23 mouse cellular contexts compared by ENCODE assay signal in the genomic region with DNA sequence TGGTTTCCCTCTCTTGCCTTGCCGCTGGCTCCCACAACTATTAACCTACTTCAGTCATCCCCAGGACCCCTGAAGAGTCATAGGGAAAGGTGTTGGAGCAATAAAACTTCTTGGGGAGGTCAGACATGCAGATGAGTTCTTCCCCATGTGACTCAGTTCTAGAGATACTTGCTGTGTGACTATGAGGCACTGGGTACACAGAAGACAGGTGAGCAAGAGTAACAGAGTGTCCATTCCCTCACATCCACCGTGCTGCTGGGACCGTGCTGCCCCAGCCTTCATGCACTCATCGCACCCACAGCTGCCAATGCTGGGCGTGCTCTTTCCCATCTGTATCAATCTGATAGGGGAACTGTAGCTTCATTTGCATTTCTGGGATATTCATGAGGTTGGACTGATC.
DNase-seq lines count a peak whose midpoint lies in the region; ATAC-seq and TF ChIP-seq lines count a peak whose summit lies in the region.
"Had no signal": no experiment of that assay in that cellular context is flagged by ENCODE, and none has a peak within 500 bp of the region (broad histone marks: within the 10 kb centered on the region; RNA-seq: fewer than 3 reads in every experiment).

No protein-coding gene starts in this region.

- no peak for ATAC-seq in hindbrain, embryonic 15.5 days (ENCODE audit: low FRiP score, low read depth)
- ATAC-seq in midbrain, embryonic 16.5 days, result no peak
- ATAC-seq: forebrain, embryonic 15.5 days; intestine, postnatal 0 days; Patski had no signal

- no peak overlapping the region for H3K4me3 ChIP-seq in layer of hippocampus, adult 2 months
- H3K4me3 ChIP-seq in hindbrain, embryonic 15.5 days, result no peak overlapping the region
- H3K4me3 ChIP-seq in midbrain, embryonic 16.5 days (ENCODE audit: low read depth, low read length), result no peak overlapping the region
- H3K4me3 ChIP-seq: forebrain, embryonic 15.5 days; limb, embryonic 15.5 days; midbrain, embryonic 12.5 days had no signal

- no peaks in the 10 kb centered on the region for H3K36me3 ChIP-seq in hindbrain, embryonic 15.5 days
- H3K36me3 ChIP-seq in midbrain, embryonic 16.5 days (ENCODE audit: control insufficient read depth, insufficient read depth, low read length), result no peaks in the 10 kb centered on the region
- H3K36me3 ChIP-seq: forebrain, embryonic 15.5 days; G1E; limb, embryonic 15.5 days; midbrain, embryonic 12.5 days had no signal

- H3K9me3 ChIP-seq in hindbrain, embryonic 15.5 days, result no peaks in the 10 kb centered on the region
- no peaks in the 10 kb centered on the region for H3K9me3 ChIP-seq in midbrain, embryonic 16.5 days (replicated peaks; ENCODE audit: control insufficient read depth, low read length, poor library complexity, severe bottlenecking)
- H3K9me3 ChIP-seq: forebrain, embryonic 15.5 days; limb, embryonic 15.5 days; midbrain, embryonic 12.5 days had no signal

- H3K9ac ChIP-seq in hindbrain, embryonic 15.5 days, result no peak overlapping the region
- no peak overlapping the region for H3K9ac ChIP-seq in midbrain, embryonic 16.5 days (ENCODE audit: low read depth, low read length)
- H3K9ac ChIP-seq: forebrain, embryonic 15.5 days; limb, embryonic 15.5 days; liver, embryonic 14.5 days; lung, embryonic 14.5 days; midbrain, embryonic 12.5 days had no signal

- DNase-seq in layer of hippocampus, adult 2 months (ENCODE audit: low spot score in 2 of 2), result no peak
- no peak for DNase-seq in layer of hippocampus, postnatal 14 days (ENCODE audit: low spot score in 2 of 2)
- peak; percentile 29 for DNase-seq in testis, postnatal 14 days (ENCODE audit: low spot score)
- no peak for DNase-seq in testis, postnatal 10 days (ENCODE audit: low spot score)
- no peak for DNase-seq in cerebellum, adult 8-10 months
- DNase-seq in lung, postnatal 36 days, result no peak
- DNase-seq: adrenal gland, adult 2 months; gastrocnemius, postnatal 10 days; kidney, postnatal 25 days; left cerebral cortex, postnatal 4 days; lung, embryonic 14.5 days; lung, postnatal 4 days; thymus, postnatal 4 days had no signal

- H3K27ac ChIP-seq in layer of hippocampus, adult 2 months, result peak overlapping the region; percentile 68; the same call in 1 of the 2 replicates
- H3K27ac ChIP-seq in hindbrain, embryonic 15.5 days (replicated peaks), result peak overlapping the region; percentile 59
- peak overlapping the region; percentile 53; the same call in 1 of the 2 replicates for H3K27ac ChIP-seq in midbrain, embryonic 16.5 days (ENCODE audit: low read length)
- H3K27ac ChIP-seq: limb, embryonic 15.5 days; liver, embryonic 14.5 days had no signal

- WGBS in hindbrain, embryonic 15.5 days, result 39% methylated on average over 5 of the region's 5 CpGs
- 54% methylated on average over 5 of the region's 5 CpGs for WGBS in midbrain, embryonic 16.5 days

- TF ChIP-seq CTCF in layer of hippocampus, adult 2 months (conservative IDR thresholded peaks at IDR 0.05), result no peak

- no peaks in the 10 kb centered on the region for H3K27me3 ChIP-seq in hindbrain, embryonic 15.5 days
- no peaks in the 10 kb centered on the region for H3K27me3 ChIP-seq in midbrain, embryonic 16.5 days (ENCODE audit: control insufficient read depth, insufficient read depth, low read depth, low read length)
- H3K27me3 ChIP-seq: forebrain, embryonic 15.5 days; limb, embryonic 15.5 days; midbrain, embryonic 12.5 days had no signal

- H3K4me2 ChIP-seq in hindbrain, embryonic 15.5 days, result no peak overlapping the region
- H3K4me2 ChIP-seq in midbrain, embryonic 16.5 days (ENCODE audit: low read length), result no peak overlapping the region
- H3K4me2 ChIP-seq: forebrain, embryonic 15.5 days; heart, embryonic 11.5 days; limb, embryonic 15.5 days; lung, embryonic 14.5 days; midbrain, embryonic 12.5 days had no signal

- peaks cover 26% of the 10 kb centered on the region for H3K4me1 ChIP-seq in hindbrain, embryonic 15.5 days (replicated peaks)
- H3K4me1 ChIP-seq in midbrain, embryonic 16.5 days (ENCODE audit: control insufficient read depth, insufficient read depth, low read length), result peaks cover 24% of the 10 kb centered on the region
- H3K4me1 ChIP-seq: limb, embryonic 15.5 days had no signal
